Mouse (Mus musculus) neutrophil, adult 65 days (primary cell): ENCODE measurements around the gene Rbpjl. TPM values are rescaled to one million over a fixed set of nuclear protein-coding genes. Genes with fewer than 3 reads are reported as not detected.

Experiments
- total RNA-seq: library from RNA; stranded (reverse); gene quantifications from 2 replicates; pipeline ENCODE4 v1.2.4, GENCODE M21; 2023

Rbpjl gene
- not detected in 2 replicates for total RNA-seq

GRCm38 (mm10) chr2:164402906-164403305 is at the start of gene Rbpjl:
Rbpjl (plus strand) TSS chr2:164403141.

GRCm38 (mm10) chr2:164389020-164389419 is 13.9 kb upstream of the Rbpjl start, which contains the start of gene Slpi:
Slpi (minus strand) TSS chr2:164389095.

GRCm38 (mm10) chr2:164405060-164405459 is 2.1 kb downstream of the Rbpjl start, which contains the start of gene Matn4:
Matn4 (minus strand) TSS chr2:164405160.

GRCm38 (mm10) chr2:164443460-164444000 is 40.6 kb downstream of the Rbpjl start, which contains the start of gene Sdc4:
Sdc4 (minus strand) TSS chr2:164443887.

GRCm38 (mm10) chr2:164456864-164457300 is 53.9 kb downstream of the Rbpjl start, which contains the start of gene Sys1:
Sys1 (plus strand) TSS chr2:164456964.

GRCm38 (mm10) chr2:164460745-164461551 is 58.0 kb downstream of the Rbpjl start, which contains the start of gene Gm20458:
Gm20458 (plus strand) TSS chr2:164460967.

Other genes starting within 250 kb of the Rbpjl start
- not detected in 2 replicates for gene Kcns1, start 232.0 kb upstream of the Rbpjl start, total RNA-seq
- gene Wfdc5, start 220.4 kb upstream of the Rbpjl start, total RNA-seq, result not detected in 2 replicates
- gene Wfdc12, start 212.5 kb upstream of the Rbpjl start, total RNA-seq, result not detected in 2 replicates
- gene Wfdc15a, start 203.0 kb upstream of the Rbpjl start, total RNA-seq, result not detected in 2 replicates
- not detected in 2 replicates for gene Wfdc15b, start 181.5 kb upstream of the Rbpjl start, total RNA-seq
- gene Svs2, start 164.7 kb upstream of the Rbpjl start, total RNA-seq, result not detected in 2 replicates
- not detected in 2 replicates for gene Svs3b, start 146.5 kb upstream of the Rbpjl start, total RNA-seq
- gene Svs4, start 124.7 kb upstream of the Rbpjl start, total RNA-seq, result not detected in 2 replicates
- gene Svs3a, start 113.9 kb upstream of the Rbpjl start, total RNA-seq, result not detected in 2 replicates
- not detected in 2 replicates for gene Svs6, start 86.4 kb upstream of the Rbpjl start, total RNA-seq
- gene Svs5, start 70.4 kb upstream of the Rbpjl start, total RNA-seq, result not detected in 2 replicates
- gene Slpi, start 14.0 kb upstream of the Rbpjl start, total RNA-seq, result 705 and 906 TPM in 2 replicates
- gene Matn4, start 2.0 kb downstream of the Rbpjl start, total RNA-seq, result not detected in 2 replicates
- gene Sdc4, start 40.7 kb downstream of the Rbpjl start, total RNA-seq, result 1.4 and 5.3 TPM in 2 replicates
- gene Sys1, start 53.8 kb downstream of the Rbpjl start, total RNA-seq, result 32.7 and 33.5 TPM in 2 replicates
- gene Gm20458, start 57.8 kb downstream of the Rbpjl start, total RNA-seq, result 0.63 TPM in 1 of 2 replicates, not detected in the other
- not detected in 2 replicates for gene Trp53tg5, start 70.6 kb downstream of the Rbpjl start, total RNA-seq
- 2.1 and 3.2 TPM in 2 replicates for gene Dbndd2, start 83.0 kb downstream of the Rbpjl start, total RNA-seq
- 42.1 and 46.4 TPM in 2 replicates for gene Pigt, start 94.4 kb downstream of the Rbpjl start, total RNA-seq
- not detected in 2 replicates for gene Wfdc2, start 159.3 kb downstream of the Rbpjl start, total RNA-seq
- not detected in 2 replicates for gene Spint3, start 170.3 kb downstream of the Rbpjl start, total RNA-seq
- not detected in 2 replicates for gene Wfdc6a, start 182.3 kb downstream of the Rbpjl start, total RNA-seq
- gene Eppin, start 190.5 kb downstream of the Rbpjl start, total RNA-seq, result not detected in 2 replicates
- not detected in 2 replicates for gene Wfdc6b, start 210.4 kb downstream of the Rbpjl start, total RNA-seq
- gene Wfdc8, start 210.5 kb downstream of the Rbpjl start, total RNA-seq, result not detected in 2 replicates
- not detected in 2 replicates for gene Wfdc16, start 235.7 kb downstream of the Rbpjl start, total RNA-seq